13 mouse cellular contexts compared by ENCODE assay signal in the genomic region with DNA sequence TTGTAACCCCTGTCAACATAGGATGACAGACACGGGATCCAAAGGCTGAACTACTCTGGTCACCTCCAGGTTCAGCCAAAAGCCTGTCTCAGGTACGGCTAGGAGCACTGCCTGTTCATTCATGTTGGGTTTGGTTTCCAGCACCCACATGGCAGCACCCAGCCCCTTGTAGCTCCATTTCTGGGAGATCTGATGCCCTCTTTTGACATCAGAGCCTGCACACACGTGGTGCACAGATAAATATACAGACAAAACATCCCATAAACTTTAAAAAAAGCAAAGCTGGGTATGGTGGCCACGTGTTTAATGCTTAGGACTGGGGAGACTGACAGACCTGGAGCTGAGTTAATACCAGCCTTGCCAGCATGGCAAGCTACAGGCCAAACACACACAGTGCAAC. TPM values are rescaled to one million over a fixed set of nuclear protein-coding genes. Genes with fewer than 3 reads are reported as not detected.
DNase-seq lines count a peak whose midpoint lies in the region; ATAC-seq lines count a peak whose summit lies in the region.
"Had no signal": no experiment of that assay in that cellular context is flagged by ENCODE, and none has a peak within 500 bp of the region (broad histone marks: within the 10 kb centered on the region; RNA-seq: fewer than 3 reads in every experiment).

No protein-coding gene starts in this region.

- peaks cover 26% of the 10 kb centered on the region for H3K4me1 ChIP-seq in hindbrain, embryonic 12.5 days
- peaks cover 16% of the 10 kb centered on the region for H3K4me1 ChIP-seq in hindbrain, embryonic 16.5 days (ENCODE audit: control insufficient read depth, insufficient read depth, low read depth, low read length)
- peaks cover 17% of the 10 kb centered on the region for H3K4me1 ChIP-seq in midbrain, embryonic 14.5 days (ENCODE audit: control insufficient read depth, insufficient read depth, low read length)
- H3K4me1 ChIP-seq in midbrain, embryonic 11.5 days (ENCODE audit: control insufficient read depth, insufficient read depth, low read length): peaks cover 16% of the 10 kb centered on the region
- H3K4me1 ChIP-seq in limb, embryonic 12.5 days (replicated peaks): peaks cover 28% of the 10 kb centered on the region

- DNase-seq in midbrain, embryonic 14.5 days: no peak
- DNase-seq in midbrain, embryonic 11.5 days (ENCODE audit: low spot score, missing footprints): no peak
- DNase-seq in urinary bladder, adult 18-20 months (ENCODE audit: low spot score in 2 of 2): no peak
- no peak for DNase-seq in MN1 (ENCODE audit: low spot score)
- DNase-seq: adrenal gland, postnatal 10 days; cerebellum, adult 8-10 months; gastrocnemius, postnatal 25 days; kidney, adult 2 months; lung, postnatal 14 days; thymus, postnatal 36 days had no signal

- no peaks in the 10 kb centered on the region for H3K27me3 ChIP-seq in hindbrain, embryonic 12.5 days
- no peaks in the 10 kb centered on the region for H3K27me3 ChIP-seq in hindbrain, embryonic 16.5 days (replicated peaks; ENCODE audit: control insufficient read depth, insufficient read depth, low read length)
- no peaks in the 10 kb centered on the region for H3K27me3 ChIP-seq in midbrain, embryonic 14.5 days (ENCODE audit: control insufficient read depth, insufficient read depth, low read length)
- no peaks in the 10 kb centered on the region for H3K27me3 ChIP-seq in midbrain, embryonic 11.5 days (ENCODE audit: control insufficient read depth, insufficient read depth, low read length)
- H3K27me3 ChIP-seq in limb, embryonic 12.5 days: no peaks in the 10 kb centered on the region

- no peaks in the 10 kb centered on the region for H3K9me3 ChIP-seq in hindbrain, embryonic 12.5 days (replicated peaks)
- no peaks in the 10 kb centered on the region for H3K9me3 ChIP-seq in hindbrain, embryonic 16.5 days (ENCODE audit: control insufficient read depth, low read length)
- H3K9me3 ChIP-seq in midbrain, embryonic 14.5 days (ENCODE audit: control insufficient read depth, low read length): no peaks in the 10 kb centered on the region
- H3K9me3 ChIP-seq in midbrain, embryonic 11.5 days (ENCODE audit: control insufficient read depth, low read length): no peaks in the 10 kb centered on the region
- 0 out of 2 replicates have a peak, but pooled peaks cover 5% of the 10 kb centered on the region for H3K9me3 ChIP-seq in limb, embryonic 12.5 days

- peaks cover 53% of the 10 kb centered on the region for H3K36me3 ChIP-seq in hindbrain, embryonic 12.5 days
- peaks cover 37% of the 10 kb centered on the region for H3K36me3 ChIP-seq in hindbrain, embryonic 16.5 days (ENCODE audit: control insufficient read depth, insufficient read depth, low read length)
- H3K36me3 ChIP-seq in midbrain, embryonic 14.5 days (ENCODE audit: control insufficient read depth, insufficient read depth, low read length): peaks cover 49% of the 10 kb centered on the region
- H3K36me3 ChIP-seq in midbrain, embryonic 11.5 days (ENCODE audit: control insufficient read depth, insufficient read depth, low read length): peaks cover 34% of the 10 kb centered on the region
- peaks cover 70% of the 10 kb centered on the region for H3K36me3 ChIP-seq in limb, embryonic 12.5 days

- 47% methylated on average over 4 of the region's 4 CpGs for whole genome bisulfite sequencing in hindbrain, embryonic 12.5 days
- 50% methylated on average over 4 of the region's 4 CpGs for WGBS in hindbrain, embryonic 16.5 days
- 54% methylated on average over 4 of the region's 4 CpGs for WGBS in midbrain, embryonic 14.5 days
- WGBS in midbrain, embryonic 11.5 days: 56% methylated on average over 4 of the region's 4 CpGs
- 38% methylated on average over 4 of the region's 4 CpGs for WGBS in limb, embryonic 12.5 days

- H3K4me2 ChIP-seq in hindbrain, embryonic 12.5 days (replicated peaks): no peak overlapping the region
- H3K4me2 ChIP-seq in hindbrain, embryonic 16.5 days (ENCODE audit: low read length): no peak overlapping the region
- 0 out of 2 replicates have a peak overlapping the region, but pooled peaks have one; percentile 95 for H3K4me2 ChIP-seq in midbrain, embryonic 14.5 days (ENCODE audit: low read length)
- H3K4me2 ChIP-seq in midbrain, embryonic 11.5 days: no peak overlapping the region
- H3K4me2 ChIP-seq in limb, embryonic 12.5 days: no peak overlapping the region

- H3K9ac ChIP-seq in hindbrain, embryonic 12.5 days: no peak overlapping the region
- no peak overlapping the region for H3K9ac ChIP-seq in hindbrain, embryonic 16.5 days (ENCODE audit: low read depth, low read length)
- H3K9ac ChIP-seq in midbrain, embryonic 14.5 days (replicated peaks; ENCODE audit: low read length): no peak overlapping the region
- H3K9ac ChIP-seq in midbrain, embryonic 11.5 days (ENCODE audit: low read length): no peak overlapping the region
- H3K9ac ChIP-seq in limb, embryonic 12.5 days (replicated peaks): peak overlapping the region; percentile 79; the same call in 1 of the 2 replicates

- H3K4me3 ChIP-seq in hindbrain, embryonic 12.5 days: no peak overlapping the region
- no peak overlapping the region for H3K4me3 ChIP-seq in hindbrain, embryonic 16.5 days (ENCODE audit: low read length)
- no peak overlapping the region for H3K4me3 ChIP-seq in midbrain, embryonic 14.5 days (replicated peaks; ENCODE audit: low read depth, low read length)
- H3K4me3 ChIP-seq in midbrain, embryonic 11.5 days (ENCODE audit: low read depth, low read length): no peak overlapping the region
- no peak overlapping the region for H3K4me3 ChIP-seq in limb, embryonic 12.5 days (replicated peaks)

- no peak for ATAC-seq in hindbrain, embryonic 12.5 days (ENCODE audit: low FRiP score)
- ATAC-seq in hindbrain, embryonic 16.5 days: no peak
- no peak for ATAC-seq in midbrain, embryonic 14.5 days (ENCODE audit: low FRiP score, low TSS enrichment)
- no peak for ATAC-seq in midbrain, embryonic 11.5 days (ENCODE audit: low FRiP score)
- no peak for ATAC-seq in limb, embryonic 12.5 days (ENCODE audit: insufficient number of reproducible peaks, insufficient read depth, low FRiP score, low TSS enrichment, low read depth)

- H3K27ac ChIP-seq in hindbrain, embryonic 12.5 days: peak overlapping the region; percentile 85; the same call in 1 of the 2 replicates
- H3K27ac ChIP-seq in hindbrain, embryonic 16.5 days (ENCODE audit: low read depth, low read length): no peak overlapping the region
- no peak overlapping the region for H3K27ac ChIP-seq in midbrain, embryonic 14.5 days (replicated peaks; ENCODE audit: low read depth, low read length)
- H3K27ac ChIP-seq in midbrain, embryonic 11.5 days (ENCODE audit: low read depth, low read length): no peak overlapping the region
- H3K27ac ChIP-seq in limb, embryonic 12.5 days: 0 out of 2 replicates have a peak overlapping the region, but pooled peaks have one; percentile 83

RNA-seq across cellular contexts. Expression of a gene that starts 1.3 kb away (rescaled TPM):
- polyA plus RNA-seq in hindbrain, embryonic 12.5 days (2016; fragmentation: Nextera tagmentation; extraction: Ambion mirVana): 312 and 406 TPM in 2 replicates
- 704 and 759 TPM in 2 replicates for polyA plus RNA-seq in hindbrain, embryonic 16.5 days (2015; fragmentation: Nextera tagmentation; extraction: Ambion mirVana)
- polyA plus RNA-seq in midbrain, embryonic 14.5 days (2014; fragmentation: Nextera tagmentation; extraction: Ambion mirVana): 532 and 742 TPM in 2 replicates
- 404 and 476 TPM in 2 replicates for polyA plus RNA-seq in midbrain, embryonic 11.5 days (2014; fragmentation: Nextera tagmentation; extraction: Ambion mirVana)
- polyA plus RNA-seq in limb, embryonic 12.5 days (2016; fragmentation: Nextera tagmentation; extraction: Ambion mirVana): 416 and 437 TPM in 2 replicates

RNA-seq across cellular contexts. Expression of a gene that starts 8.6 kb away (rescaled TPM):
- polyA plus RNA-seq in hindbrain, embryonic 12.5 days (2016; fragmentation: Nextera tagmentation; extraction: Ambion mirVana): 275 and 296 TPM in 2 replicates
- polyA plus RNA-seq in hindbrain, embryonic 16.5 days (2015; fragmentation: Nextera tagmentation; extraction: Ambion mirVana): 196 and 207 TPM in 2 replicates
- polyA plus RNA-seq in midbrain, embryonic 14.5 days (2014; fragmentation: Nextera tagmentation; extraction: Ambion mirVana): 166 and 208 TPM in 2 replicates
- polyA plus RNA-seq in midbrain, embryonic 11.5 days (2014; fragmentation: Nextera tagmentation; extraction: Ambion mirVana): 222 and 252 TPM in 2 replicates
- 361 and 364 TPM in 2 replicates for polyA plus RNA-seq in limb, embryonic 12.5 days (2016; fragmentation: Nextera tagmentation; extraction: Ambion mirVana)

RNA-seq across cellular contexts. Expression of a gene that starts 20.5 kb away (rescaled TPM):
- 21.4 and 24.8 TPM in 2 replicates for polyA plus RNA-seq in hindbrain, embryonic 12.5 days (2016; fragmentation: Nextera tagmentation; extraction: Ambion mirVana)
- 9.1 and 9.2 TPM in 2 replicates for polyA plus RNA-seq in hindbrain, embryonic 16.5 days (2015; fragmentation: Nextera tagmentation; extraction: Ambion mirVana)
- 17.3 and 28.2 TPM in 2 replicates for polyA plus RNA-seq in midbrain, embryonic 14.5 days (2014; fragmentation: Nextera tagmentation; extraction: Ambion mirVana)
- polyA plus RNA-seq in midbrain, embryonic 11.5 days (2014; fragmentation: Nextera tagmentation; extraction: Ambion mirVana): 11.8 and 12.4 TPM in 2 replicates
- polyA plus RNA-seq in limb, embryonic 12.5 days (2016; fragmentation: Nextera tagmentation; extraction: Ambion mirVana): 12.5 and 15.2 TPM in 2 replicates

RNA-seq across cellular contexts. Expression of a gene that starts 25.5 kb away (rescaled TPM):
- 176 and 178 TPM in 2 replicates for polyA plus RNA-seq in hindbrain, embryonic 12.5 days (2016; fragmentation: Nextera tagmentation; extraction: Ambion mirVana)
- polyA plus RNA-seq in hindbrain, embryonic 16.5 days (2015; fragmentation: Nextera tagmentation; extraction: Ambion mirVana): 32.5 and 45.3 TPM in 2 replicates
- polyA plus RNA-seq in midbrain, embryonic 14.5 days (2014; fragmentation: Nextera tagmentation; extraction: Ambion mirVana): 49.8 and 60.4 TPM in 2 replicates
- polyA plus RNA-seq in midbrain, embryonic 11.5 days (2014; fragmentation: Nextera tagmentation; extraction: Ambion mirVana): 135 and 154 TPM in 2 replicates
- 247 and 274 TPM in 2 replicates for polyA plus RNA-seq in limb, embryonic 12.5 days (2016; fragmentation: Nextera tagmentation; extraction: Ambion mirVana)

RNA-seq across cellular contexts. Expression of a gene that starts 51.7 kb away (rescaled TPM):
- 0.35 and 0.50 TPM in 2 replicates for polyA plus RNA-seq in hindbrain, embryonic 12.5 days (2016; fragmentation: Nextera tagmentation; extraction: Ambion mirVana)
- polyA plus RNA-seq in hindbrain, embryonic 16.5 days (2015; fragmentation: Nextera tagmentation; extraction: Ambion mirVana): 9.3 and 11.0 TPM in 2 replicates
- 2.9 and 3.2 TPM in 2 replicates for polyA plus RNA-seq in midbrain, embryonic 14.5 days (2014; fragmentation: Nextera tagmentation; extraction: Ambion mirVana)
- polyA plus RNA-seq in midbrain, embryonic 11.5 days (2014; fragmentation: Nextera tagmentation; extraction: Ambion mirVana): 0.05 and 0.22 TPM in 2 replicates
- 1.2 and 1.3 TPM in 2 replicates for polyA plus RNA-seq in limb, embryonic 12.5 days (2016; fragmentation: Nextera tagmentation; extraction: Ambion mirVana)

Comparison
In these comparisons a context has a peak if more than half of its experiments do, and no peak if none do; other contexts are left out.
1. H3K27ac ChIP-seq: peak in hindbrain, embryonic 12.5 days (single experiment) and limb, embryonic 12.5 days (single experiment); none in hindbrain, embryonic 16.5 days (single experiment), midbrain, embryonic 14.5 days (single experiment) and midbrain, embryonic 11.5 days (single experiment).